In the genomic region with DNA sequence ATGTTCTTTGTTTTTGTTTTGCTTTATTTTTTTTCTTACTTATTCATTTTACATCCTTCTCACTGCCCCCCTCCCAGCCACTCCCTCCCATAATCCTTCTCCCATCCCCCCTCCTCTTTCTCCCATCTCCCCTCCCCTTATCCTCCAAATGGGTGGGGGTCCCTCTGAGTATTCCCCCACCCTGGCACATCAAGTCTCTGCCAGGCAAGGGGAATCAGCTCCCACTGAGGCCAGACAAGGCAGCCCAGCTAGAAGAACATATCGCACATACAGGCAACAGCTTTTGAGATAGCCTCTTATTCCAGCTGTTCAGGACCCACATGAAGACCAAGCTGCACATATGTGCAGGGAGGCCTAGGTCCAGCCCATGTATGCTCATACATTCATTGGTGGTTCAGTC, we compare ENCODE assay signal across 17 mouse cellular contexts.
"Had no signal": no experiment of that assay in that cellular context is flagged by ENCODE, and none has a peak within 500 bp of the region (broad histone marks: within the 10 kb centered on the region; RNA-seq: fewer than 3 reads in every experiment).

No protein-coding gene starts in this region.

- H3K36me3 ChIP-seq: neural tube, embryonic 12.5 days; neural tube, embryonic 13.5 days; neural tube, embryonic 15.5 days; stomach, embryonic 15.5 days had no signal

- H3K9me3 ChIP-seq: stomach, embryonic 15.5 days had no signal

- H3K4me3 ChIP-seq: neural tube, embryonic 12.5 days; neural tube, embryonic 13.5 days; neural tube, embryonic 15.5 days; stomach, embryonic 15.5 days had no signal

- H3K4me1 ChIP-seq: neural tube, embryonic 12.5 days; neural tube, embryonic 13.5 days; neural tube, embryonic 15.5 days; stomach, embryonic 15.5 days had no signal

- DNase-seq: retina, postnatal 1 day; right cerebral cortex, adult 18-20 months; right cerebral cortex, postnatal 14 days; right cerebral cortex, postnatal 25 days; right cerebral cortex, postnatal 4 days; spleen, adult 18-20 months; thymus, adult 18-20 months; thymus, adult 2 months; thymus, postnatal 14 days; thymus, postnatal 25 days; thymus, postnatal 36 days; thymus, postnatal 4 days had no signal

- H3K27ac ChIP-seq: neural tube, embryonic 12.5 days; neural tube, embryonic 13.5 days; neural tube, embryonic 15.5 days; stomach, embryonic 15.5 days; stomach, postnatal 0 days had no signal

- H3K27me3 ChIP-seq: neural tube, embryonic 12.5 days; neural tube, embryonic 13.5 days; neural tube, embryonic 15.5 days; stomach, embryonic 15.5 days had no signal
